10 mouse cellular contexts compared by ENCODE assay signal in the genomic region with DNA sequence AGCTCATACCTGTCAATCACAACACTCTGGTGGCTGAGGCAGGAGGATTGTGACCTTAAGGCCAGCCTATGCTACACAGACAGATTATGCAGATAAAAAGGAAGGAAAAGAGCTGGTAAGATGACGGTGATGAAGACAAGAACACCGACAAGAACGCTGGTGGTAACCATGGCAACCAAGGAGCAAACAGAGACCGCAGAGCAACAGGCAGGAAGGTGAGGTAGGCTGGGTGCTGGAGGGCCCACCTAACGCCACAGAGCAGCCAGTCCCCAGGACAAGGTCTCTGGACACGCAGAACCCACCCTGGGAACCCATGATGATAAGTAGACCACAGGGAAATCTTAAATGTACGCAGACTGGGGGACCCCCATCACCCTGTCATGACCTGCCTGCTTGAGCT. TPM values are rescaled to one million over a fixed set of nuclear protein-coding genes. Genes with fewer than 3 reads are reported as not detected.
DNase-seq lines count a peak whose midpoint lies in the region; ATAC-seq lines count a peak whose summit lies in the region.
"Had no signal": no experiment of that assay in that cellular context is flagged by ENCODE, and none has a peak within 500 bp of the region (broad histone marks: within the 10 kb centered on the region; RNA-seq: fewer than 3 reads in every experiment).

No protein-coding gene starts in this region.

- peaks cover 85% of the 10 kb centered on the region for H3K4me1 ChIP-seq in kidney, embryonic 16.5 days (ENCODE audit: insufficient read depth, low read length)
- H3K4me1 ChIP-seq in intestine, embryonic 14.5 days (replicated peaks; ENCODE audit: control insufficient read depth, insufficient read depth, low read length), result peaks cover 73% of the 10 kb centered on the region
- H3K4me1 ChIP-seq in stomach, embryonic 15.5 days, result peaks cover 83% of the 10 kb centered on the region

- no peaks in the 10 kb centered on the region for H3K9me3 ChIP-seq in kidney, embryonic 16.5 days (ENCODE audit: low read length)
- H3K9me3 ChIP-seq in intestine, embryonic 14.5 days (ENCODE audit: control insufficient read depth, low read length), result no peaks in the 10 kb centered on the region
- no peaks in the 10 kb centered on the region for H3K9me3 ChIP-seq in stomach, embryonic 15.5 days
- H3K9me3 ChIP-seq: G1E had no signal

- H3K36me3 ChIP-seq in kidney, embryonic 16.5 days (ENCODE audit: insufficient read depth, low read length), result no peaks in the 10 kb centered on the region
- H3K36me3 ChIP-seq in intestine, embryonic 14.5 days (ENCODE audit: control insufficient read depth, insufficient read depth, low read length), result peaks cover 6% of the 10 kb centered on the region; the same call in 1 of the 2 replicates
- no peaks in the 10 kb centered on the region for H3K36me3 ChIP-seq in stomach, embryonic 15.5 days
- H3K36me3 ChIP-seq: G1E had no signal

- no peak overlapping the region for H3K4me2 ChIP-seq in kidney, embryonic 16.5 days (replicated peaks; ENCODE audit: low read depth, low read length)
- no peak overlapping the region; the same call in 1 of the 2 replicates for H3K4me2 ChIP-seq in intestine, embryonic 14.5 days (ENCODE audit: low read length)
- H3K4me2 ChIP-seq in stomach, embryonic 15.5 days, result no peak overlapping the region

- ATAC-seq in kidney, embryonic 16.5 days (ENCODE audit: low FRiP score, low TSS enrichment), result no peak
- no peak for ATAC-seq in intestine, embryonic 14.5 days (replicated peaks; ENCODE audit: low FRiP score, low TSS enrichment, low read depth)
- no peak for ATAC-seq in stomach, embryonic 15.5 days (ENCODE audit: insufficient read depth, low FRiP score, low read depth)

- no peaks in the 10 kb centered on the region for H3K27me3 ChIP-seq in kidney, embryonic 16.5 days (ENCODE audit: insufficient read depth, low read length)
- no peaks in the 10 kb centered on the region for H3K27me3 ChIP-seq in intestine, embryonic 14.5 days (replicated peaks; ENCODE audit: control insufficient read depth, insufficient read depth, low read length)
- H3K27me3 ChIP-seq in stomach, embryonic 15.5 days (replicated peaks), result no peaks in the 10 kb centered on the region

- H3K9ac ChIP-seq in kidney, embryonic 16.5 days (replicated peaks; ENCODE audit: low read length), result no peak overlapping the region
- no peak overlapping the region for H3K9ac ChIP-seq in intestine, embryonic 14.5 days (ENCODE audit: low read length)
- no peak overlapping the region for H3K9ac ChIP-seq in stomach, embryonic 15.5 days

- H3K4me3 ChIP-seq in kidney, embryonic 16.5 days (ENCODE audit: low read length), result no peak overlapping the region
- no peak overlapping the region for H3K4me3 ChIP-seq in intestine, embryonic 14.5 days (ENCODE audit: low read depth, low read length)
- H3K4me3 ChIP-seq in stomach, embryonic 15.5 days (replicated peaks), result no peak overlapping the region

- no peak for DNase-seq in kidney, postnatal 36 days
- DNase-seq in R1 (ENCODE audit: low read depth, low spot score), result peak; percentile 56
- no peak for DNase-seq in intestine, embryonic 14.5 days (ENCODE audit: low spot score)
- DNase-seq in frontal cortex, postnatal 25 days (ENCODE audit: low spot score in 2 of 2), result no peak
- DNase-seq in cerebellum, postnatal 36 days, result no peak
- DNase-seq in layer of hippocampus, postnatal 14 days (ENCODE audit: low spot score in 2 of 2), result no peak
- DNase-seq: kidney, adult 18-20 months had no signal

- H3K27ac ChIP-seq in kidney, embryonic 16.5 days (ENCODE audit: low read length), result 0 out of 2 replicates have a peak overlapping the region, but pooled peaks have one; percentile 87
- peak overlapping the region; percentile 87; the same call in 1 of the 2 replicates for H3K27ac ChIP-seq in intestine, embryonic 14.5 days (ENCODE audit: low read depth)
- 0 out of 2 replicates have a peak overlapping the region, but pooled peaks have one; percentile 5 for H3K27ac ChIP-seq in stomach, embryonic 15.5 days

- 62% methylated on average over 7 of the region's 7 CpGs for WGBS in kidney, embryonic 16.5 days
- WGBS in intestine, embryonic 14.5 days, result 49% methylated on average over 7 of the region's 7 CpGs
- WGBS in stomach, embryonic 15.5 days, result 46% methylated on average over 7 of the region's 7 CpGs

RNA-seq across cellular contexts. Expression of a gene that starts 9.8 kb away (rescaled TPM):
- polyA plus RNA-seq in kidney, embryonic 16.5 days (2015; fragmentation: Nextera tagmentation; extraction: Ambion mirVana), result 130 and 138 TPM in 2 replicates
- 410 and 468 TPM in 2 replicates for polyA plus RNA-seq in intestine, embryonic 14.5 days (2014; fragmentation: Nextera tagmentation; extraction: Ambion mirVana)
- 119 and 135 TPM in 2 replicates for polyA plus RNA-seq in stomach, embryonic 15.5 days (2015; fragmentation: Nextera tagmentation; extraction: Ambion mirVana)
- 100 to 1,000 TPM; 103 to 114 TPM for total RNA-seq in layer of hippocampus, postnatal 14 days (2021)

RNA-seq across cellular contexts. Expression of a gene that starts 31.5 kb away (rescaled TPM):
- 20.4 and 22.4 TPM in 2 replicates for polyA plus RNA-seq in kidney, embryonic 16.5 days (2015; fragmentation: Nextera tagmentation; extraction: Ambion mirVana)
- 12.9 and 14.0 TPM in 2 replicates for polyA plus RNA-seq in intestine, embryonic 14.5 days (2014; fragmentation: Nextera tagmentation; extraction: Ambion mirVana)
- 12.3 and 12.8 TPM in 2 replicates for polyA plus RNA-seq in stomach, embryonic 15.5 days (2015; fragmentation: Nextera tagmentation; extraction: Ambion mirVana)
- total RNA-seq in layer of hippocampus, postnatal 14 days (2021), result 1 to 10 TPM; 8.2 to 8.4 TPM

RNA-seq across cellular contexts. Expression of a gene that starts 52.4 kb away (rescaled TPM):
- 16.5 and 19.7 TPM in 2 replicates for polyA plus RNA-seq in kidney, embryonic 16.5 days (2015; fragmentation: Nextera tagmentation; extraction: Ambion mirVana)
- polyA plus RNA-seq in intestine, embryonic 14.5 days (2014; fragmentation: Nextera tagmentation; extraction: Ambion mirVana), result 11.1 and 15.0 TPM in 2 replicates
- polyA plus RNA-seq in stomach, embryonic 15.5 days (2015; fragmentation: Nextera tagmentation; extraction: Ambion mirVana), result 12.9 and 13.8 TPM in 2 replicates
- total RNA-seq in layer of hippocampus, postnatal 14 days (2021), result 10 to 100 TPM; 16.2 to 19.5 TPM

Comparison
In these comparisons a context has a peak if more than half of its experiments do, and no peak if none do; other contexts are left out.
1. H3K27ac ChIP-seq: peak in every context shown above with its lines; median percentile 87 in kidney, embryonic 16.5 days; 87 in intestine, embryonic 14.5 days; 5 in stomach, embryonic 15.5 days.